Mouse (Mus musculus) forebrain, postnatal 0 days (tissue): ENCODE measurements around the gene Pex14. TPM values are rescaled to one million over a fixed set of nuclear protein-coding genes. Genes with fewer than 3 reads are reported as not detected.
A peak's percentile ranks its signal among the peaks of the same experiment; 100 is the strongest.

ENCODE experiments used
- ATAC-seq: fragments of 200-750 bp; cut with Nextera tagmentation; 2 replicates; pipeline ENCODE4 v1.8.0; 2017; ENCODE audit warnings: mild to moderate bottlenecking, moderate library complexity
- DNase-seq: peaks from one replicate; pipeline ENCODE4 v3.0.0-alpha.2; 2015
- H3K27ac ChIP-seq: fragments of 300-500 bp; sonication (generic); 2 replicates; pipeline ENCODE4 v1.5.1; 2014; ENCODE audit warnings: low read depth, mild to moderate bottlenecking, antibody characterized with exemption, low read length, moderate library complexity, mixed read lengths
- H3K27me3 ChIP-seq: fragments of 300-500 bp; sonication (generic); 2 replicates; pipeline ENCODE4 v1.6.1; 2014; ENCODE audit warnings: mild to moderate bottlenecking, low read length, mixed read lengths; ENCODE audit not compliant: insufficient read depth
- H3K36me3 ChIP-seq: fragments of 300-500 bp; sonication (generic); 2 replicates; pipeline ENCODE4 v1.6.1; 2014; ENCODE audit warnings: mild to moderate bottlenecking, moderate library complexity; ENCODE audit not compliant: insufficient read depth
- H3K4me1 ChIP-seq: fragments of 300-500 bp; sonication (generic); 2 replicates; pipeline ENCODE4 v1.6.1; 2014; ENCODE audit warnings: antibody characterized with exemption; ENCODE audit not compliant: insufficient read depth
- H3K4me2 ChIP-seq: fragments of 300-500 bp; sonication (generic); 2 replicates; pipeline ENCODE4 v1.6.1; 2014; ENCODE audit warnings: low read depth, mild to moderate bottlenecking, moderate library complexity
- H3K4me3 ChIP-seq: fragments of 300-500 bp; sonication (generic); 2 replicates; pipeline ENCODE4 v1.5.1; 2014; ENCODE audit warnings: low read depth, low read length, mixed read lengths
- H3K9ac ChIP-seq: fragments of 300-500 bp; sonication (generic); 2 replicates; pipeline ENCODE4 v1.6.1; 2014; ENCODE audit warnings: mild to moderate bottlenecking
- H3K9me3 ChIP-seq: fragments of 300-500 bp; sonication (generic); 2 replicates; pipeline ENCODE4 v1.6.1; 2016; ENCODE audit warnings: low read length
- CTCF ChIP-seq: sonication (generic); IDR thresholded peaks from 2 replicates; pipeline ENCODE4 v1.5.1; 2016; ENCODE audit warnings: antibody characterized with exemption, control low read depth, low read depth
- WGBS: fragments of 180-500 bp; shearing (Covaris S2); extraction: QIAGEN DNeasy Blood & Tissue Kit; methylation state at CpG from one replicate; pipeline ENCODE4 v1.1.7; 2014; 5-methylcytosine and 5-hydroxymethylcytosine counted together
- polyA plus RNA-seq: library from polyadenylated mRNA; unstranded; fragments of >200 nt; fragmentation: Nextera tagmentation; extraction: Ambion mirVana; gene quantifications from 2 replicates; pipeline ENCODE4 v1.2.1, GENCODE M21; 2015
- total RNA-seq: library from RNA; depleted of rRNA; stranded (reverse); fragments of >200 nt; gene quantifications from 2 replicates; pipeline ENCODE4 v1.2.3, GENCODE M21; 2014

Pex14 gene
- total and polyA plus RNA-seq, 2 experiments from 2014 or later, result 66.5 to 66.6 TPM

- Histone ChIP-seq H3K27ac (no peak overlapping the region), H3K9ac (no peak overlapping the region), H3K36me3 (no peaks in the 10 kb centered on the region), H3K9me3 (no peaks in the 10 kb centered on the region), H3K4me3 (no peak overlapping the region), H3K27me3 (peaks cover 4% of the 10 kb centered on the region; the same call in 1 of the 2 replicates), H3K4me1 (peaks cover 8% of the 10 kb centered on the region; the same call in 1 of the 2 replicates), H3K4me2 (no peak overlapping the region)
- WGBS, result 57% methylated on average over 4 of the region's 4 CpGs
- TF ChIP-seq CTCF, result no peak
- ATAC-seq (peak; percentile 79), DNase-seq (peak; percentile 64)
Observed at GRCm38 (mm10) chr4:148945476-148945881, 154.2 kb downstream of the Pex14 start.

GRCm38 (mm10) chr4:148943099-148943498, 156.6 kb downstream of the Pex14 start:
- ATAC-seq, result no peak
- TF ChIP-seq CTCF, result no peak
- Histone ChIP-seq H3K9me3 (no peaks in the 10 kb centered on the region), H3K27ac (no peak overlapping the region), H3K4me3 (no peak overlapping the region), H3K4me1 (peaks cover 8% of the 10 kb centered on the region; the same call in 1 of the 2 replicates), H3K4me2 (no peak overlapping the region), H3K36me3 (no peaks in the 10 kb centered on the region), H3K9ac (no peak overlapping the region), H3K27me3 (peaks cover 7% of the 10 kb centered on the region; the same call in 1 of the 2 replicates)
- 56% methylated on average over 5 of the region's 5 CpGs for WGBS
- DNase-seq, result no peak

GRCm38 (mm10) chr4:148941321-148941720, 158.4 kb downstream of the Pex14 start:
- Histone ChIP-seq H3K4me3 (no peak overlapping the region), H3K27me3 (peaks cover 7% of the 10 kb centered on the region; the same call in 1 of the 2 replicates), H3K9me3 (no peaks in the 10 kb centered on the region), H3K9ac (no peak overlapping the region), H3K27ac (no peak overlapping the region), H3K36me3 (no peaks in the 10 kb centered on the region), H3K4me1 (peaks cover 8% of the 10 kb centered on the region; the same call in 1 of the 2 replicates), H3K4me2 (no peak overlapping the region)
- ATAC-seq, result no peak
- TF ChIP-seq CTCF, result no peak
- DNase-seq, result no peak
- WGBS, result 45% methylated on average over 11 of the region's 11 CpGs

- Histone ChIP-seq H3K27ac (no peak overlapping the region), H3K9ac (0 out of 2 replicates have a peak overlapping the region, but pooled peaks have one; percentile 18), H3K4me2 (peak overlapping the region; percentile 39), H3K4me1 (peaks cover 8% of the 10 kb centered on the region; the same call in 1 of the 2 replicates), H3K4me3 (no peak overlapping the region), H3K9me3 (no peaks in the 10 kb centered on the region), H3K36me3 (no peaks in the 10 kb centered on the region), H3K27me3 (peaks cover 7% of the 10 kb centered on the region; the same call in 1 of the 2 replicates)
- DNase-seq, result peak; percentile 60
- peak; percentile 94 for ATAC-seq
- 8% methylated on average over 25 of the region's 25 CpGs for WGBS
- TF ChIP-seq CTCF, result no peak
Observed at GRCm38 (mm10) chr4:148940674-148941211, 158.9 kb downstream of the Pex14 start.

- WGBS, result 90% methylated on average over 26 of the region's 26 CpGs
- no peak for ATAC-seq
- H3K4me3 ChIP-seq, result no peak overlapping the region
Observed at GRCm38 (mm10) chr4:148938546-148938945, 161.1 kb downstream of the Pex14 start.

GRCm38 (mm10) chr4:148936727-148937126, 162.9 kb downstream of the Pex14 start:
- no peak for TF ChIP-seq CTCF
- no peak for ATAC-seq
- H3K27ac ChIP-seq, result no peak overlapping the region
- WGBS, result 91% methylated on average over 12 of the region's 12 CpGs
- DNase-seq, result no peak
- no peak overlapping the region for H3K4me3 ChIP-seq
- H3K36me3 ChIP-seq, result no peaks in the 10 kb centered on the region
- no peak overlapping the region for H3K9ac ChIP-seq
- no peaks in the 10 kb centered on the region for H3K9me3 ChIP-seq
- no peak overlapping the region for H3K4me2 ChIP-seq
- H3K4me1 ChIP-seq, result peaks cover 10% of the 10 kb centered on the region; the same call in 1 of the 2 replicates
- peaks cover 7% of the 10 kb centered on the region; the same call in 1 of the 2 replicates for H3K27me3 ChIP-seq

More at GRCm38 (mm10) chr4:148938546-148938945, 161.1 kb downstream of the Pex14 start:
- H3K4me1 ChIP-seq, result peaks cover 10% of the 10 kb centered on the region; the same call in 1 of the 2 replicates
- H3K27ac ChIP-seq, result no peak overlapping the region
- no peak overlapping the region for H3K4me2 ChIP-seq
- no peak overlapping the region for H3K9ac ChIP-seq
- no peak for DNase-seq
- peaks cover 7% of the 10 kb centered on the region; the same call in 1 of the 2 replicates for H3K27me3 ChIP-seq
- H3K9me3 ChIP-seq, result no peaks in the 10 kb centered on the region
- no peak for TF ChIP-seq CTCF
- no peaks in the 10 kb centered on the region for H3K36me3 ChIP-seq

GRCm38 (mm10) chr4:148936111-148936510, 163.6 kb downstream of the Pex14 start:
- H3K27ac ChIP-seq, result no peak overlapping the region
- no peaks in the 10 kb centered on the region for H3K36me3 ChIP-seq
- peaks cover 9% of the 10 kb centered on the region; the same call in 1 of the 2 replicates for H3K4me1 ChIP-seq
- ATAC-seq, result no peak
- no peak overlapping the region for H3K4me2 ChIP-seq
- H3K27me3 ChIP-seq, result peaks cover 7% of the 10 kb centered on the region; the same call in 1 of the 2 replicates
- no peak for DNase-seq
- TF ChIP-seq CTCF, result no peak
- WGBS, result 91% methylated on average over 12 of the region's 12 CpGs
- H3K9ac ChIP-seq, result no peak overlapping the region
- no peak overlapping the region for H3K4me3 ChIP-seq
- H3K9me3 ChIP-seq, result no peaks in the 10 kb centered on the region
